Mouse (Mus musculus) lung, postnatal 0 days (tissue): ENCODE data around the gene Greb1.
A peak's percentile ranks its signal among the peaks of the same experiment; 100 is the strongest.

Experiments used
- CTCF ChIP-seq: IDR thresholded peaks from 2 replicates; pipeline ENCODE4 v1.5.1; 2016; ENCODE audit warnings: antibody characterized with exemption, mild to moderate bottlenecking
- EP300 ChIP-seq: IDR thresholded peaks from 2 replicates; pipeline ENCODE4 v1.6.1; 2016; ENCODE audit warnings: antibody characterized with exemption, mild to moderate bottlenecking, control low read depth

GRCm38 (mm10) chr12:16662955-16663585, 137.6 kb downstream of the Greb1 start:
- TF ChIP-seq CTCF = peak; percentile 18; the same call in 1 of the 2 replicates
- TF ChIP-seq EP300 = no peak
